Mouse (Mus musculus) embryonic fibroblast, embryonic 13.5 days (primary cell): ENCODE data around the gene Ifit1. TPM values are rescaled to one million over a fixed set of nuclear protein-coding genes. Genes with fewer than 3 reads are reported as not detected.
"Not testable (repeated sequence)": the region's sequence is repeated elsewhere in the genome, so short reads cannot be mapped to it uniquely, and the experiment has no call there.

Experiments
- H3K27ac ChIP-seq: 2 replicates; pipeline ENCODE4 v1.5.1; 2012; ENCODE audit warnings: low read length, control low read depth, inconsistent platforms; ENCODE audit not compliant: insufficient read depth
- H3K4me1 ChIP-seq: 2 replicates; pipeline ENCODE4 v1.6.1; 2011; ENCODE audit warnings: low read length; ENCODE audit not compliant: control insufficient read depth, insufficient read depth
- H3K4me3 ChIP-seq: 2 replicates; pipeline ENCODE4 v1.5.1; 2011; ENCODE audit warnings: mild to moderate bottlenecking, control low read depth, low read length; ENCODE audit not compliant: insufficient read depth
- CTCF ChIP-seq: IDR thresholded peaks from 2 replicates; pipeline ENCODE4 v1.5.1; 2011; ENCODE audit warnings: mild to moderate bottlenecking, control low read depth, low read length, moderate library complexity, borderline replicate concordance; ENCODE audit not compliant: insufficient read depth
- POLR2A ChIP-seq: IDR thresholded peaks from 2 replicates; pipeline ENCODE4 v1.6.1; 2011; ENCODE audit warnings: low read depth, mild to moderate bottlenecking, control low read depth, low read length, moderate library complexity
- polyA plus RNA-seq: library from polyadenylated mRNA; stranded (reverse); fragments of >200 nt; gene quantifications from 2 replicates; pipeline ENCODE4 v1.2.4, GENCODE M21; 2011; ENCODE audit warnings: low read depth; ENCODE audit not compliant: missing spikeins, insufficient read length

Ifit1 gene
- polyA plus RNA-seq: 13.3 and 15.6 TPM in 2 replicates

DNA sequence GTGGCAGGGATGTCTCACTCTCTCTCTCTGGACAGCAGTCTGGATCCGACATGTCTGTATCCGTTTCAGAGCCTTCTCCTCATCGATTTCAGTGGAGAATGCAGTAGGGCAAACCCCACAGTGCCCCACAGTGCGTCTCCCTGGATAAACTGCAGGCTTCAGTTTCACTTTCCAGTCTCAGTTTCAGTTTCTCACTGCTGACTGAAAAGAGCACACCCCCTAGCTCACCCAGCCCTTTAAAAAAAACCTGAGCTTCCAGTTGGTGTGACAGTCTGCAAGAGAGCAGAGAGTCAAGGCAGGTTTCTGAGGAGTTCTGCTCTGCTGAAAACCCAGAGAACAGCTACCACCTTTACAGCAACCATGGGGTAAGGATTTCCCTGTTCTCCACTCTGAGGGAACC, at the start of gene Ifit1, which contains the start of gene Ifit1bl2:
Gene Ifit1, plus strand, starts transcription at position 249 of the 400 bp plus-strand sequence.
Gene Ifit1bl2, minus strand, starts transcription at position 121 of the 400 bp plus-strand sequence.
- no peak within 1 kb of the TSS for H3K27ac ChIP-seq
- no peaks in the 10 kb centered on the region; the same call in 1 of the 2 replicates for H3K4me1 ChIP-seq
- peak within 1 kb of the TSS; percentile 18; the same call in 1 of the 2 replicates for H3K4me3 ChIP-seq
- TF ChIP-seq POLR2A (no peak; the same call in 1 of the 2 replicates), CTCF (no peak)

DNA sequence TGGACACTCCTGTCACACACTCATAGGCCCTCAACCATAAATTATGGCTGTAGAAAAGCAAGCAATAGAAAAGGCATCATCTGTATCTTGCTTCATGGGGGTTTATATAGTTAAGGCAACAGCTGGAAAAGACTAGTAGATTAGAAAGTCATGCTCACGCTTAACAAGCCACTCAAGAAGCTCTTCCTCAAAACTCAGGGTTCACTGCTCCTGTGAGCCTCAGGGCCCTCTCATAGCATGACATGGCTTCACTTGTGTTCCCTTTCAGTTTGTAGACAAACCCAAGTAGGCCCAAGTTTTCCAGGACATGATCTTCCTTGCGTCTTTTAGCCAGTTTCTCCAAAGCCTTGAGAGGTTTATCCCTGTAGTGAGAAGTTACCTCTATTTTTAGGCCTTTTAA, 47.2 kb upstream of the Ifit1 start:
- peaks cover 1% of the 10 kb centered on the region; the same call in 1 of the 2 replicates for H3K4me1 ChIP-seq
- no peak overlapping the region for H3K27ac ChIP-seq
- TF ChIP-seq CTCF (no peak), POLR2A (no peak)
- H3K4me3 ChIP-seq: no peak overlapping the region

DNA sequence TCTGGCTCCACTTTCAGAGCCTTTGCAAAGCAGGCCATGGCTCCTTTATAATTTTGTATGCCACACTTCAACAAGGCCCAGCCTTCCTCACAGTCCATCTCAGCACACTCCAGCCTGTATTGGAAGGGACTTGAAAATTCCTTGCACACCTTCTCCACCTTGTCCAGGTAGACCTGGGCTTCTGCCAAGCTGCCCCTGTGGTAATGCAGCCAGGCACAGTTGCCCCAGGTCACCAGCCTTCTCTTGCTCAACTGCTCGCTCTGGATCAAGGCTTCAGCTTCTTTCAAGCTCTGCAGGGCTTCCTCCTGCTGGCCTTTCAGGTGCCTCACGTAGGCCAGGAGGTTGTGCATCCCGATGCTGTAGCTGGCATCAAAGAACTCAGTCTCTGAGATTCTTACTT, 46.1 kb upstream of the Ifit1 start:
- H3K27ac ChIP-seq, H3K4me1 ChIP-seq, H3K4me3 ChIP-seq: not testable (repeated sequence)

DNA sequence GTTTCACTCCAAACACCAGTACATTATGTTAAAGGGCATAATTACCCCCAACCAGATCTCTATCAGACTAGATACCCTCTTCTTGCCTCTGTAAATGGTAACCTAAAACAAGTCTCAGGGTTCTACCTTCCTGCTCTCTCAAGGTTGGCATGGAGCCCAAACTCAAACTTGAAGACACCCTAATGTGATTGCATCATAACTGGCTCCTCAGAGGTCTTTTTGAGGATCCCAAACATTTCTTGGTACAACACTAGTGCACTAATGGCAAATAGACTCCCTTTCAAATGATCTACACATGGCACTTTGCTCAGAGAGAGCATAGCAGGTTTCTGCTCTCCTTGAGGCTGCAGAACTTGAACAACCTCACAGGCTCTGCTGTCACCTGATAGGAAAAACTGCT, 43.9 kb upstream of the Ifit1 start:
- TF ChIP-seq CTCF (no peak), POLR2A (no peak)
- no peak overlapping the region for H3K4me3 ChIP-seq
- no peak overlapping the region for H3K27ac ChIP-seq
- peaks cover 2% of the 10 kb centered on the region; the same call in 1 of the 2 replicates for H3K4me1 ChIP-seq

DNA sequence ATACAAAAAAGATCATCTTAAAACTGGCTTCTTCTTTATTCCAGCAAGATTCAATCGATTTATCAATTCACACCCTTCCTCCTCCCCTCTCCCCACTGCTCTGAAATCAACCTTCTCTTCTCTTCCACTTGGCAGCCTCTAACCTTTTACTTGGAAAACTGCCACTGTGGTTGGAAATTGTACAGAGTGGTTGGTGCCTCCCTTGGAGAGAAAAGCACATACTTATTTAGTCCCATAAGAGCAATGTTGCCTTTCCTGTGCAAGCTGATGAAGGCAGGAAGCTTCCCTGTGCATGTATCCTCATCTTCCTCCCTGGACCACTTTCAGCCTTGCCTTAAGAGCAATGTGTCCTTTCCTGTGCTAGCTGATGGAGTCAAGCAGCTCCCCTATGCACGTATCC, 42.3 kb upstream of the Ifit1 start:
- Histone ChIP-seq H3K4me3 (no peak overlapping the region), H3K4me1 (peaks cover 2% of the 10 kb centered on the region; the same call in 1 of the 2 replicates), H3K27ac (no peak overlapping the region)
- no peak for TF ChIP-seq POLR2A

DNA sequence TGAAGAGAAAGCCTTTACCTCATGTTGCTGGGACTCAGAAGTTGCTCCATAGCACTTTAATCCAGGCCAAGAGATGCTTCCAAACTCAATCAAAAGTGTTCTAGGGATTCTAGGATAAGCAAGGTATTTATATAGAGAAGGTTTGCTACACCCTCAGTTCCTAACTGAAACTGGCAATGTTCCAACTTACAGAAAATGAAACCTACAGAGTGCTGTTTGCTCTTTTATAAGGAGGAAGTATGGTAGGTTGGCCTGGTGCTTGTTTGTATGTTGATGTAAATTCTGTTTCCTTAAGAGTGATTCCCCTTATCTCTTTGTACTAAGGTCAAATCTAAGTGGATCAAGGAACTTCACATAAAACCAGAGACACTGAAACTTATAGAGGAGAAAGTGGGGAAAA, 41.4 kb upstream of the Ifit1 start:
- H3K4me3 ChIP-seq, H3K4me1 ChIP-seq, H3K27ac ChIP-seq: not testable (repeated sequence)

DNA sequence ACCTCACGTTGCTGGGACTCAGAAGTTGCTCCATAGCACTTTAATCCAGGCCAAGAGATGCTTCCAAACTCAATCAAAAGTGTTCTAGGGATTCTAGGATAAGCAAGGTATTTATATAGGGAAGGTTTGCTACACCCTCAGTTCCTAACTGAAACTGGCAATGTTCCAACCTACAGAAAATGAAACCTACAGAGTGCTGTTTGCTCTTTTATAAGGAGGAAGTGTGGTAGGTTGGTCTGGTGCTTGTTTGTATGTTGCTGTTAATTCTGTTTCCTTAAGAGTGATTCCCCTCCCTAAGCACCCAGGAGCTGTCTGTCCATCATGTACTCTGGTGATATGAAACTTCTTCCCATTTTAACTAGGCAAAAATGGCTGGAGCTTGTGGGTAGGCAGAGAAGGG, 38.8 kb upstream of the Ifit1 start, which contains the start of gene Ifit1bl1:
Gene Ifit1bl1, minus strand, starts transcription at position 69 of the 400 bp plus-strand sequence.
- not testable (repeated sequence) for H3K27ac ChIP-seq, H3K4me1 ChIP-seq, H3K4me3 ChIP-seq

DNA sequence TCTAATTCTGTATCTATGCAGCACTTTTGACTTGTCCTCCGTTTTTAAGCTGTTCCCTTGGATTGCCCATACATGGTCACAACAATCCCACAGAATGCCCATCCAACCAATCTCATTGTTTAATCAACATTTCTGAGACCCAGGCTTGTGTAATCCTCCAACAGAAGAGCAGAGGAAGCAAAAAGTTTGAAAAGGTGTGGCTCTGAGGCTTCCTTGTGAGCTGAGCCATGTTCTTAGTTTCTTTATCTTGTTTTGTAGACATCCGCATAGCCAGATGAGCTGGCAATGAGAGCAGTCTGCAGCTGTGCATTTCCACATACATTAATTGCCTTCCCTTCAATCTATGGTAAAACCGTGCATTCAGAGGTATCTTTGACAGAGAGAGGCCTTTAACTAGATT, 35.2 kb upstream of the Ifit1 start:
- Histone ChIP-seq H3K4me1 (no peaks in the 10 kb centered on the region), H3K27ac (no peak overlapping the region), H3K4me3 (no peak overlapping the region)
- no peak for TF ChIP-seq CTCF
- TF ChIP-seq POLR2A: no peak

DNA sequence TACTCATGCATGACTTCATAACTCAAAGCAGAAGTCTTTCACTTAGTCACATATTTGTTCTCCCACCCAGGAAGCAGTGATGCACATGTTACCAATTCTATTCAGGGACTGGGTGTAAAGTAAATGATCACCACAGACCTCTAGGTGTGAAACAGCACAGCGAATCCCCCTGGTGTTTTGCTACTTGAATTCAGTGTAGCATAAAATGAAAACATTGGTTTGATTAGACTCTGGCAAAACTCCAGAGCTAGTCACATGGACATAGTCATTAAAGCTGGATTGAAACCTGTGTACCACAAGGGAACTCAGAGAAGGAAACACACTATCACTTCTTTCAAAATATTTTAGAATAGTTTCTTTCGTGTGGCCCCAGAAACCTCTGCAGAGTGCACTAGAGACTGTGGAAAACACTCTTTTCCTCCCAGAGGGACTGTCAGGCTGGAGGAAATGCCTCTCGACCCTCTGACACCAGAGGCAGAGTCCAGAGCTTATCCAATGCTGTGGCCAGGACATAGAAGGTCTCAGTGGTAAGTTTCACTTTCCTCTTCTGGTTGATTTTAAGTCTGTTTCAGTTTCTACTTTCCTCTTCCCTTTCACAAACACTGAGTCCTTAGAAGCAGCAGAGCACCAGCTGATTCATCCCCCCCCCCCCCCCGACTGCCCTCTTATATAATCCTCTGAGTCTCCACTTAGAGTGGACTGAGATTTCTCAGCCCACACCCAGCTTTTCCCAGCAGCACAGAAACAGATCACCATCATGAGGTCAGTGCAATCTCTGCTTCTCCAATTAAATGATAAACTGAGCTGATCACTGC, 33.2 kb upstream of the Ifit1 start, which contains the start of gene Ifit3b:
Gene Ifit3b, plus strand, starts transcription at position 734 of the 815 bp plus-strand sequence.
- Histone ChIP-seq H3K27ac (peak within 1 kb of the TSS; percentile 92), H3K4me3 (peak within 1 kb of the TSS; percentile 21; the same call in 1 of the 2 replicates)
- H3K4me1 ChIP-seq: not testable (repeated sequence)

DNA sequence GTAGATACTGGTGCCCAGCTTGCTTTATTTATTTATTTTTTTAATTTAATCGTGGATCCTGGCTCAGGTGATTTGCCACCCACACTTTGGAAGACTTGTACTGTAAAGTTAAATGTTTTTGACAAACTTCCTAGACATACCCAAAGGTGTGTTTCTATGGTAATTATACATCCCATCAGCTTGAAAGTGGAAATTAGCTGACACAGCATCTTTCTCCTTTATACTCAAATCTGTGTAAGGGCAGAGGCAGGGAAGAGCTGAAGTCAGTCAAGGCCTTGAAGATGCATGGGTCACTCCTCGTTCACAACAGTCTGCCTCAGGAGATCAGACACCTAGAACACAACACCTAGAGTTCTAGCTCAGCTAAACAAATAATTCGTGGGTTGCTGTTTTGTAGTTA, 30.6 kb upstream of the Ifit1 start:
- not testable (repeated sequence) for H3K4me3 ChIP-seq, H3K4me1 ChIP-seq, H3K27ac ChIP-seq

DNA sequence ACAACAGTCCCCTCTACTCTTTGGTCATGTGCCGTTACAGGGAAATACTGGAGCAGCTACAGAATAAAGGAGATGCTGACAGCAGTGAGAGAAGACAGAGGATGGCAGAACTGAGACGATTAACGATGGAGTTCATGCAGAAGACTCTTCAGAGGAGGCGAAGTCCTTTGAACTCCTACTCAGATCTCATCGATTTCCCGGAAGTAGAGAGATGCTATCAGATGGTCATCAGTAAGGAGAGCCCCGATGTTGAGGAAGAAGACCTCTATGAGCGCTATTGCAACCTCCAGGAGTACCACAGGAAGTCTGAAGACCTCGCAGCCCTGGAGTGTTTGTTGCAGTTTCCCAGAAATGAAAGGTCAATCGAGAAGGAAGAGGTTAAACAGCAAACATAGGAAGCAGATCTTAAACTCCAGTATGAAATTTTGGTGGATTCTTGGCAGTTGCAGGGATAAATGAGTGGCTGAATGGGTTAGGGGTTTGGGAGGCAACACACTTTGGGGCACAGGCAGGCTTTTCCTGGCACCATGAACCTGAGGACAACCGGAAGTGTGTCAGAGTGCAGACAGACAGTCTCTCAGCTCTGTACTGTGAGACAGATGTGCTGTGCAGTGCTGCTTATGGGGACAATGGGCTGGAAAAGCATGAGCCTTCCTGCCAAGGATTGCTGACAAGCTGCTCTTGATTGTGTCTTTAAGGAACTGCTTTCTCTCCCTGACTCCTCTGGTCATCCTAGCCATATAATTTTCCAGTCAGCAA, 28.2 kb upstream of the Ifit1 start:
- H3K4me1 ChIP-seq, H3K4me3 ChIP-seq, H3K27ac ChIP-seq: not testable (repeated sequence)
